Mouse (Mus musculus): ENCODE results near the gene Rusc2. TPM values are rescaled to one million over a fixed set of nuclear protein-coding genes. Genes with fewer than 3 reads are reported as not detected.

The Rusc2 gene
- polyA plus RNA-seq, 1 experiment from 2014 or later, result 14.0 TPM

GRCm38 (mm10) chr4:43389390-43389789 is 7.6 kb downstream of the Rusc2 start:
- WGBS, result 51% methylated on average over 2 of the region's 2 CpGs
- Histone ChIP-seq H3K27me3 (no peaks in the 10 kb centered on the region), H3K4me1 (peaks cover 30% of the 10 kb centered on the region), H3K36me3 (no peaks in the 10 kb centered on the region), H3K4me3 (no peak overlapping the region), H3K9me3 (no peaks in the 10 kb centered on the region), H3K27ac (no peak overlapping the region), H3K4me2 (no peak overlapping the region), H3K9ac (no peak overlapping the region)
- ATAC-seq (ENCODE audit: borderline replicate concordance, extremely low read depth, low FRiP score, low TSS enrichment), result no peak

GRCm38 (mm10) chr4:43389845-43390440 is 8.2 kb downstream of the Rusc2 start:
- ATAC-seq (ENCODE audit: borderline replicate concordance, extremely low read depth, low FRiP score, low TSS enrichment), result no peak
- peak overlapping the region; percentile 23; the same call in 1 of the 2 replicates for H3K27ac ChIP-seq
- no peaks in the 10 kb centered on the region for H3K9me3 ChIP-seq
- H3K27me3 ChIP-seq, result no peaks in the 10 kb centered on the region
- H3K4me1 ChIP-seq, result peaks cover 34% of the 10 kb centered on the region
- H3K9ac ChIP-seq, result no peak overlapping the region
- no peak overlapping the region for H3K4me2 ChIP-seq
- H3K36me3 ChIP-seq, result no peaks in the 10 kb centered on the region
- WGBS, result 55% methylated on average over 9 of the region's 9 CpGs
- no peak overlapping the region for H3K4me3 ChIP-seq

DNA sequence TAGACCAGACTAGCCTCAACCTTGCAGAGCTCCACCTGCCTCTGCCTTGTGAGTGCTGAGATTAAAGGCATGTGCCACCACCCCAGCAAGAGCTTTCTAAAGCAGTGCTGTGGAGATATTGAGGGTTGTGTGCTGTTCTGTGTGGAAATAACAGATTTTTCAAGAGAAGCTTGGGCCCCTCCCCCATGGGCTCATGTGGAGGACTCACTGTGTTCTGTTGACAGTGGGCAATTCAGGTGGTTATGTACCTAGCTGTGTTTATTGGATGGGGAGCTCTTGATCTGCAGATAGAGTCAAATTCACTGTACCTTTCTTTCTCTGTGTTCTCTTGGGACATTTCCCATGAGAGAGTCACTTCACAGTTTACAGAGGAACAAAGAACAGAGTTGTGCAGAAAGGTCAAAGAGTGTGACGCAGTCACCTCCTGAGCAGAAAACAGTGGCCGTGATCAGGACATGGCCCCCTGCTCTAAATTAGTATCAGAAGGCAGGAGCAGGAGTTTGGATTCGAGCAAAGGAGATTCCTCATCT is 9.8 kb downstream of the Rusc2 start:
- WGBS, result 73% methylated on average over 3 of the region's 3 CpGs
- Histone ChIP-seq H3K27me3 (no peaks in the 10 kb centered on the region), H3K4me1 (peaks cover 39% of the 10 kb centered on the region), H3K4me3 (no peak overlapping the region), H3K36me3 (no peaks in the 10 kb centered on the region), H3K9ac (no peak overlapping the region), H3K9me3 (no peaks in the 10 kb centered on the region), H3K27ac (peak overlapping the region; percentile 12; the same call in 1 of the 2 replicates), H3K4me2 (no peak overlapping the region)
- ATAC-seq (ENCODE audit: borderline replicate concordance, extremely low read depth, low FRiP score, low TSS enrichment), result no peak

GRCm38 (mm10) chr4:43394345-43394891 is 12.6 kb downstream of the Rusc2 start:
- Histone ChIP-seq H3K4me3 (no peak overlapping the region), H3K4me1 (peaks cover 56% of the 10 kb centered on the region), H3K36me3 (no peaks in the 10 kb centered on the region), H3K9me3 (no peaks in the 10 kb centered on the region), H3K9ac (peak overlapping the region; percentile 19; the same call in 1 of the 2 replicates), H3K4me2 (peak overlapping the region; percentile 38), H3K27ac (peak overlapping the region; percentile 97), H3K27me3 (no peaks in the 10 kb centered on the region)
- WGBS, result 9% methylated on average over 15 of the region's 15 CpGs
- ATAC-seq (ENCODE audit: borderline replicate concordance, extremely low read depth, low FRiP score, low TSS enrichment), result peak; percentile 86

- Histone ChIP-seq H3K36me3 (no peaks in the 10 kb centered on the region), H3K9me3 (no peaks in the 10 kb centered on the region), H3K4me2 (no peak overlapping the region; the same call in 1 of the 2 replicates), H3K4me1 (peaks cover 56% of the 10 kb centered on the region), H3K9ac (0 out of 2 replicates have a peak overlapping the region, but pooled peaks have one; percentile 14), H3K27ac (peak overlapping the region; percentile 97), H3K27me3 (no peaks in the 10 kb centered on the region), H3K4me3 (no peak overlapping the region)
- no peak for ATAC-seq (ENCODE audit: borderline replicate concordance, extremely low read depth, low FRiP score, low TSS enrichment)
- 74% methylated on average over 5 of the region's 5 CpGs for WGBS
Measured at GRCm38 (mm10) chr4:43395147-43395546, 13.4 kb downstream of the Rusc2 start.

GRCm38 (mm10) chr4:43395836-43396235 is 14.1 kb downstream of the Rusc2 start:
- H3K9ac ChIP-seq, result no peak overlapping the region
- H3K4me1 ChIP-seq, result peaks cover 56% of the 10 kb centered on the region
- WGBS, result 77% methylated on average over 9 of the region's 9 CpGs
- no peaks in the 10 kb centered on the region for H3K36me3 ChIP-seq
- no peaks in the 10 kb centered on the region for H3K9me3 ChIP-seq
- no peak overlapping the region for H3K4me3 ChIP-seq
- no peak overlapping the region for H3K4me2 ChIP-seq
- peak overlapping the region; percentile 97 for H3K27ac ChIP-seq
- no peaks in the 10 kb centered on the region for H3K27me3 ChIP-seq
- ATAC-seq (ENCODE audit: borderline replicate concordance, extremely low read depth, low FRiP score, low TSS enrichment), result no peak

GRCm38 (mm10) chr4:43396381-43396780 is 14.6 kb downstream of the Rusc2 start:
- H3K27ac ChIP-seq, result no peak overlapping the region
- no peak overlapping the region for H3K4me2 ChIP-seq
- no peaks in the 10 kb centered on the region for H3K27me3 ChIP-seq
- 82% methylated on average over 5 of the region's 5 CpGs for WGBS
- H3K36me3 ChIP-seq, result no peaks in the 10 kb centered on the region
- H3K9ac ChIP-seq, result no peak overlapping the region
- H3K4me3 ChIP-seq, result no peak overlapping the region
- ATAC-seq (ENCODE audit: borderline replicate concordance, extremely low read depth, low FRiP score, low TSS enrichment), result no peak
- H3K4me1 ChIP-seq, result peaks cover 58% of the 10 kb centered on the region
- H3K9me3 ChIP-seq, result no peaks in the 10 kb centered on the region

GRCm38 (mm10) chr4:43398014-43398413 is 16.2 kb downstream of the Rusc2 start:
- Histone ChIP-seq H3K9ac (no peak overlapping the region), H3K36me3 (no peaks in the 10 kb centered on the region), H3K27ac (peak overlapping the region; percentile 81), H3K4me2 (no peak overlapping the region), H3K27me3 (no peaks in the 10 kb centered on the region), H3K4me1 (peaks cover 60% of the 10 kb centered on the region), H3K4me3 (no peak overlapping the region), H3K9me3 (no peaks in the 10 kb centered on the region)
- WGBS, result 61% methylated on average over 4 of the region's 4 CpGs
- ATAC-seq (ENCODE audit: borderline replicate concordance, extremely low read depth, low FRiP score, low TSS enrichment), result no peak

- peaks cover 56% of the 10 kb centered on the region for H3K4me1 ChIP-seq
- H3K4me2 ChIP-seq, result peak overlapping the region; percentile 47
- 18% methylated on average over 17 of the region's 17 CpGs for WGBS
- no peaks in the 10 kb centered on the region for H3K9me3 ChIP-seq
- no peak overlapping the region for H3K9ac ChIP-seq
- 0 out of 2 replicates have a peak overlapping the region, but pooled peaks have one; percentile 5 for H3K4me3 ChIP-seq
- H3K27me3 ChIP-seq, result no peaks in the 10 kb centered on the region
- peak; percentile 47; the same call in 1 of the 2 replicates for ATAC-seq (ENCODE audit: borderline replicate concordance, extremely low read depth, low FRiP score, low TSS enrichment)
- H3K36me3 ChIP-seq, result no peaks in the 10 kb centered on the region
- peak overlapping the region; percentile 81 for H3K27ac ChIP-seq
Measured at GRCm38 (mm10) chr4:43398829-43399331, 17.1 kb downstream of the Rusc2 start.

DNA sequence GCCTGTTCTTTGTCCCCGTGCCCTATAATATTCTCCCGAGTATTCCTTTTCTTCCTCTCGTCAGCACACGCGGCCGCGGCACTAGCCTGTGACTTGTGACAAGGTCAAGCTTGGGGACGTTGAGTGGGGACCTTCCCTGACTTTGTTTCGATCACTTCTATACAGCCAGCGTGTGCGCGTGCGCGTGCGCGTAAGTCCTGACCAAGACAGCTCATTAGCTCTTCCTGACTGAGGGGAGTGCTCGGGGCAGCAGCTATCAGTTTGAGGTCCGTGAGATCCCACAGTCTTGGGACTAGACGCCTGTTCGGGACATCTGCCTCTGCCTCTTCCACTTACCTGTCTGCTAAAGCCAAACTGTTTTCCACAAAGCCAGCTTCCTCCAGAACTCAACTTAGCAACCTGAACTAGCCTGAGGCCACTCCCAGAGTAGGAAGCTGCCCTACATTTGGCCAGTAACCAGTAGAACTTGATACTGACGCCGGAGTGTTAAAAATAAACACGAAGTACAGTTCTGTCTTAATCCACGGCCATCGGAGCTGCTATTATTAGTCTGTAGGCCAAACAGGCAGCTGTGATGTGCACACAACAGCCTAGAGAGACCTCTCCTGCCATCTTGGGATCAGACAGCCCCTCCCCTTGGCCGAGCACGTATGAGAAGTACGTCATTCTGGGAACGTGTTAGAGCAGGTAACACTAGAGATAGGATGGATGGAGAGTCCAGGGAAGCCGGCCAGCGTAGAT is 17.8 kb downstream of the Rusc2 start:
- Histone ChIP-seq H3K9me3 (no peaks in the 10 kb centered on the region), H3K4me3 (0 out of 2 replicates have a peak overlapping the region, but pooled peaks have one; percentile 5), H3K4me1 (peaks cover 50% of the 10 kb centered on the region), H3K27ac (peak overlapping the region; percentile 81), H3K4me2 (peak overlapping the region; percentile 47), H3K9ac (no peak overlapping the region), H3K36me3 (no peaks in the 10 kb centered on the region), H3K27me3 (no peaks in the 10 kb centered on the region)
- WGBS, result 52% methylated on average over 31 of the region's 31 CpGs
- peak; percentile 21; the same call in 1 of the 2 replicates for ATAC-seq (ENCODE audit: borderline replicate concordance, extremely low read depth, low FRiP score, low TSS enrichment)

- no peak overlapping the region for H3K4me3 ChIP-seq
- peak overlapping the region; percentile 81 for H3K27ac ChIP-seq
- H3K36me3 ChIP-seq, result no peaks in the 10 kb centered on the region
- WGBS, result 22% methylated on average over 10 of the region's 10 CpGs
- ATAC-seq (ENCODE audit: borderline replicate concordance, extremely low read depth, low FRiP score, low TSS enrichment), result no peak
- peaks cover 53% of the 10 kb centered on the region for H3K4me1 ChIP-seq
- no peaks in the 10 kb centered on the region for H3K27me3 ChIP-seq
- H3K9me3 ChIP-seq, result no peaks in the 10 kb centered on the region
- no peak overlapping the region; the same call in 1 of the 2 replicates for H3K9ac ChIP-seq
- peak overlapping the region; percentile 8; the same call in 1 of the 2 replicates for H3K4me2 ChIP-seq
Measured at GRCm38 (mm10) chr4:43400976-43401375, 19.2 kb downstream of the Rusc2 start.
